ENCODE assay signal across 9 mouse cellular contexts in genomic region chr6:114976915-114977419, GRCm38 (mm10). TPM values are rescaled to one million over a fixed set of nuclear protein-coding genes. Genes with fewer than 3 reads are reported as not detected.
A peak's percentile ranks its signal among the peaks of the same experiment; 100 is the strongest.
DNase-seq lines count a peak whose midpoint lies in the region; ATAC-seq and TF ChIP-seq lines count a peak whose summit lies in the region.
"Had no signal": no experiment of that assay in that cellular context is flagged by ENCODE, and none has a peak within 500 bp of the region (broad histone marks: within the 10 kb centered on the region; RNA-seq: fewer than 3 reads in every experiment).

No protein-coding gene starts in this region.

- ATAC-seq in forebrain, embryonic 14.5 days: no peak
- no peak for ATAC-seq in forebrain, embryonic 13.5 days
- ATAC-seq in lung, postnatal 0 days: peak; percentile 46; the same call in 1 of the 2 replicates
- ATAC-seq in midbrain, embryonic 15.5 days (replicated peaks): no peak
- no peak; the same call in 1 of the 2 replicates for ATAC-seq in granulocyte monocyte progenitor cell, adult 5-6 weeks (replicated peaks; ENCODE audit: poor library complexity, severe bottlenecking)

- H3K27ac ChIP-seq in forebrain, embryonic 14.5 days (ENCODE audit: low read depth, low read length): no peak overlapping the region
- H3K27ac ChIP-seq in forebrain, embryonic 13.5 days: no peak overlapping the region
- H3K27ac ChIP-seq in lung, postnatal 0 days (ENCODE audit: low read length): no peak overlapping the region
- no peak overlapping the region for H3K27ac ChIP-seq in cerebellum, adult 2 months (ENCODE audit: insufficient read depth, low read length)
- H3K27ac ChIP-seq in midbrain, embryonic 15.5 days: no peak overlapping the region
- H3K27ac ChIP-seq: neural tube, embryonic 12.5 days had no signal

- no peak overlapping the region for H3K9ac ChIP-seq in forebrain, embryonic 14.5 days (ENCODE audit: low read length)
- no peak overlapping the region for H3K9ac ChIP-seq in forebrain, embryonic 13.5 days
- no peak overlapping the region for H3K9ac ChIP-seq in lung, postnatal 0 days (replicated peaks; ENCODE audit: low read depth)
- H3K9ac ChIP-seq in midbrain, embryonic 15.5 days: no peak overlapping the region
- H3K9ac ChIP-seq: neural tube, embryonic 12.5 days had no signal

- H3K4me3 ChIP-seq in forebrain, embryonic 14.5 days (ENCODE audit: low read depth, low read length): no peak overlapping the region
- H3K4me3 ChIP-seq in forebrain, embryonic 13.5 days: no peak overlapping the region
- H3K4me3 ChIP-seq in lung, postnatal 0 days (ENCODE audit: low read depth, low read length): no peak overlapping the region
- no peak overlapping the region for H3K4me3 ChIP-seq in cerebellum, adult 2 months (replicated peaks; ENCODE audit: insufficient read depth, low read depth, low read length)
- H3K4me3 ChIP-seq in midbrain, embryonic 15.5 days: no peak overlapping the region
- H3K4me3 ChIP-seq: neural tube, embryonic 12.5 days had no signal

- H3K36me3 ChIP-seq in forebrain, embryonic 14.5 days (ENCODE audit: control insufficient read depth, insufficient read depth, low read length): no peaks in the 10 kb centered on the region
- H3K36me3 ChIP-seq in forebrain, embryonic 13.5 days (ENCODE audit: poor library complexity, severe bottlenecking): no peaks in the 10 kb centered on the region
- H3K36me3 ChIP-seq in lung, postnatal 0 days (ENCODE audit: insufficient read depth, low read length): no peaks in the 10 kb centered on the region
- H3K36me3 ChIP-seq in midbrain, embryonic 15.5 days (replicated peaks): no peaks in the 10 kb centered on the region
- H3K36me3 ChIP-seq: neural tube, embryonic 12.5 days had no signal

- no peak overlapping the region for H3K4me2 ChIP-seq in forebrain, embryonic 14.5 days (ENCODE audit: low read length)
- no peak overlapping the region for H3K4me2 ChIP-seq in forebrain, embryonic 13.5 days
- H3K4me2 ChIP-seq in lung, postnatal 0 days (replicated peaks; ENCODE audit: low read depth, low read length): no peak overlapping the region
- H3K4me2 ChIP-seq in midbrain, embryonic 15.5 days: no peak overlapping the region
- H3K4me2 ChIP-seq: neural tube, embryonic 12.5 days had no signal

- TF ChIP-seq CTCF in lung, postnatal 0 days (IDR thresholded peaks at IDR 0.05): no peak
- TF ChIP-seq CTCF in cerebellum, adult 2 months (IDR thresholded peaks at IDR 0.05; ENCODE audit: borderline replicate concordance, insufficient read depth, low read depth, low read length): no peak

- H3K27me3 ChIP-seq in forebrain, embryonic 14.5 days (replicated peaks; ENCODE audit: control insufficient read depth, insufficient read depth, low read length): no peaks in the 10 kb centered on the region
- H3K27me3 ChIP-seq in forebrain, embryonic 13.5 days: 0 out of 2 replicates have a peak, but pooled peaks cover 2% of the 10 kb centered on the region
- no peaks in the 10 kb centered on the region for H3K27me3 ChIP-seq in lung, postnatal 0 days (replicated peaks; ENCODE audit: insufficient read depth, low read length)
- no peaks in the 10 kb centered on the region for H3K27me3 ChIP-seq in cerebellum, adult 2 months (ENCODE audit: control insufficient read depth, insufficient read depth, low read length)
- H3K27me3 ChIP-seq in midbrain, embryonic 15.5 days (replicated peaks): no peaks in the 10 kb centered on the region
- H3K27me3 ChIP-seq: neural tube, embryonic 12.5 days had no signal

- 81% methylated on average over 7 of the region's 7 CpGs for whole genome bisulfite sequencing in forebrain, embryonic 14.5 days
- 88% methylated on average over 7 of the region's 7 CpGs for WGBS in forebrain, embryonic 13.5 days
- WGBS in lung, postnatal 0 days: 62% methylated on average over 7 of the region's 7 CpGs
- WGBS in cerebellum, adult 2 months: 88% methylated on average over 7 of the region's 7 CpGs
- 83% methylated on average over 7 of the region's 7 CpGs for WGBS in midbrain, embryonic 15.5 days

- no peak for TF ChIP-seq EP300 in lung, postnatal 0 days (IDR thresholded peaks at IDR 0.05)

- peak; percentile 40 for DNase-seq in forebrain, embryonic 14.5 days (ENCODE audit: low spot score)
- DNase-seq in adrenal gland, adult 8-10 months: peak; percentile 17
- peak; percentile 17 to 49 for DNase-seq in gastrocnemius, adult 8-10 months (ENCODE audit: low spot score in 2 of 2)
- DNase-seq in lung, postnatal 0 days (ENCODE audit: low spot score): peak; percentile 84
- no peak for DNase-seq in cerebellum, adult 2 months

- H3K4me1 ChIP-seq in forebrain, embryonic 14.5 days (ENCODE audit: control insufficient read depth, insufficient read depth, low read length): no peaks in the 10 kb centered on the region
- H3K4me1 ChIP-seq in forebrain, embryonic 13.5 days: no peaks in the 10 kb centered on the region
- H3K4me1 ChIP-seq in lung, postnatal 0 days (ENCODE audit: insufficient read depth, low read depth, low read length): no peaks in the 10 kb centered on the region
- no peaks in the 10 kb centered on the region for H3K4me1 ChIP-seq in cerebellum, adult 2 months (ENCODE audit: control insufficient read depth, insufficient read depth, low read length)
- H3K4me1 ChIP-seq in midbrain, embryonic 15.5 days: no peaks in the 10 kb centered on the region
- H3K4me1 ChIP-seq: neural tube, embryonic 12.5 days had no signal

- H3K9me3 ChIP-seq in forebrain, embryonic 14.5 days (replicated peaks; ENCODE audit: control insufficient read depth, low read length): no peaks in the 10 kb centered on the region
- H3K9me3 ChIP-seq in forebrain, embryonic 13.5 days (replicated peaks): no peaks in the 10 kb centered on the region
- no peaks in the 10 kb centered on the region for H3K9me3 ChIP-seq in lung, postnatal 0 days (ENCODE audit: low read length)
- no peaks in the 10 kb centered on the region for H3K9me3 ChIP-seq in midbrain, embryonic 15.5 days
- H3K9me3 ChIP-seq: neural tube, embryonic 12.5 days had no signal

- TF ChIP-seq POLR2A in cerebellum, adult 2 months (IDR thresholded peaks at IDR 0.05; ENCODE audit: borderline replicate concordance, insufficient read depth, low read length): no peak

RNA-seq across cellular contexts. Expression of gene Vgll4, which starts 7.2 kb away (rescaled TPM):
- polyA plus RNA-seq in forebrain, embryonic 14.5 days (2014; fragmentation: Nextera tagmentation; extraction: Ambion mirVana): 44.9 and 54.2 TPM in 2 replicates
- 81.5 and 84.3 TPM in 2 replicates for polyA plus RNA-seq in forebrain, embryonic 13.5 days (2015; fragmentation: Nextera tagmentation; extraction: Ambion mirVana)
- 10 to 100 TPM; 43.0 to 49.5 (median 45.6) TPM for total RNA-seq in adrenal gland, adult 8-10 months (2022)
- 10 to 100 TPM; 17.5 to 30.1 (median 21.6) TPM for total RNA-seq in gastrocnemius, adult 8-10 months (2022)
- 104 and 108 TPM in 2 replicates for polyA plus RNA-seq in lung, postnatal 0 days (2015; fragmentation: Nextera tagmentation; extraction: Ambion mirVana)
- polyA plus RNA-seq in cerebellum, adult 2 months (2012; rRNA removed): 22.3 and 23.9 TPM in 2 replicates
- 47.3 and 52.4 TPM in 2 replicates for polyA plus RNA-seq in midbrain, embryonic 15.5 days (2015; fragmentation: Nextera tagmentation; extraction: Ambion mirVana)
- total RNA-seq in granulocyte monocyte progenitor cell, adult 5-6 weeks (2014; fragmentation: Nextera tagmentation): 14.0 and 16.5 TPM in 2 replicates
- 16.9 and 22.8 TPM in 2 replicates for total RNA-seq in granulocyte monocyte progenitor cell, adult 5-6 weeks (2017)

Comparison
In these comparisons a context has a peak if more than half of its experiments do, and no peak if none do; other contexts are left out.
1. DNase-seq: peak in forebrain, embryonic 14.5 days (single experiment), adrenal gland, adult 8-10 months (single experiment), gastrocnemius, adult 8-10 months (2 of 2) and lung, postnatal 0 days (single experiment); none in cerebellum, adult 2 months (0 of 2).